Mouse (Mus musculus) limb, embryonic 12.5 days (tissue): ENCODE results near the gene Faf1. TPM values are rescaled to one million over a fixed set of nuclear protein-coding genes. Genes with fewer than 3 reads are reported as not detected.

Experiments used
- ATAC-seq: fragments of 200-750 bp; cut with Nextera tagmentation; 2 replicates; pipeline ENCODE4 v1.8.0; 2017; ENCODE audit warnings: low read depth, moderate TSS enrichment; ENCODE audit not compliant: insufficient number of reproducible peaks, insufficient read depth, low FRiP score, low TSS enrichment
- H3K27ac ChIP-seq: fragments of 300-500 bp; sonication (generic); 2 replicates; pipeline ENCODE4 v1.5.1; 2016; ENCODE audit warnings: mild to moderate bottlenecking, moderate library complexity
- H3K27me3 ChIP-seq: fragments of 300-500 bp; sonication (generic); 2 replicates; pipeline ENCODE4 v1.6.1; 2016; ENCODE audit warnings: mild to moderate bottlenecking, moderate library complexity
- H3K36me3 ChIP-seq: fragments of 300-500 bp; sonication (generic); 2 replicates; pipeline ENCODE4 v1.6.1; 2016; ENCODE audit warnings: mild to moderate bottlenecking, moderate library complexity
- H3K4me1 ChIP-seq: fragments of 300-500 bp; sonication (generic); replicated peaks from 2 replicates; pipeline ENCODE4 v1.6.1; 2016
- H3K4me2 ChIP-seq: fragments of 300-500 bp; sonication (generic); 2 replicates; pipeline ENCODE4 v1.6.1; 2016; ENCODE audit warnings: mild to moderate bottlenecking, moderate library complexity
- H3K4me3 ChIP-seq: fragments of 300-500 bp; sonication (generic); replicated peaks from 2 replicates; pipeline ENCODE4 v1.5.1; 2016; ENCODE audit warnings: mild to moderate bottlenecking
- H3K9ac ChIP-seq: fragments of 300-500 bp; sonication (generic); replicated peaks from 2 replicates; pipeline ENCODE4 v1.6.1; 2016; ENCODE audit warnings: mild to moderate bottlenecking, moderate library complexity
- H3K9me3 ChIP-seq: fragments of 300-500 bp; sonication (generic); 2 replicates; pipeline ENCODE4 v1.6.1; 2016; ENCODE audit warnings: mild to moderate bottlenecking, moderate library complexity
- WGBS: fragments of 180-500 bp; shearing (Covaris S2); methylation state at CpG from one replicate; pipeline ENCODE4 v1.1.7; 2016; 5-methylcytosine and 5-hydroxymethylcytosine counted together
- polyA plus RNA-seq: library from polyadenylated mRNA; unstranded; fragments of >200 nt; fragmentation: Nextera tagmentation; extraction: Ambion mirVana; gene quantifications from 2 replicates; pipeline ENCODE4 v1.2.1, GENCODE M21; 2016

The Faf1 gene
- polyA plus RNA-seq, 1 experiment from 2014 or later, result 33.3 TPM

- H3K36me3 ChIP-seq, result no peaks in the 10 kb centered on the region
- no peak overlapping the region for H3K27ac ChIP-seq
- H3K4me1 ChIP-seq, result peaks cover 14% of the 10 kb centered on the region
- H3K27me3 ChIP-seq, result peaks cover 56% of the 10 kb centered on the region
- no peak overlapping the region for H3K4me3 ChIP-seq
- H3K4me2 ChIP-seq, result no peak overlapping the region
- no peaks in the 10 kb centered on the region for H3K9me3 ChIP-seq
- WGBS, result 4% methylated on average over 4 of the region's 4 CpGs
- no peak overlapping the region for H3K9ac ChIP-seq
- no peak for ATAC-seq
Measured at GRCm38 (mm10) chr4:109656301-109656700, 20.1 kb upstream of the Faf1 start.

- peak overlapping the region; percentile 34; the same call in 1 of the 2 replicates for H3K9ac ChIP-seq
- ATAC-seq, result peak; percentile 80; the same call in 1 of the 2 replicates
- H3K27me3 ChIP-seq, result peaks cover 62% of the 10 kb centered on the region
- no peaks in the 10 kb centered on the region for H3K36me3 ChIP-seq
- no peak overlapping the region for H3K27ac ChIP-seq
- H3K4me1 ChIP-seq, result peaks cover 14% of the 10 kb centered on the region
- under 1% methylated on average over 51 of the region's 53 CpGs for WGBS
- H3K4me2 ChIP-seq, result peak overlapping the region; percentile 62
- peak overlapping the region; percentile 39 for H3K4me3 ChIP-seq
- H3K9me3 ChIP-seq, result no peaks in the 10 kb centered on the region
Measured at GRCm38 (mm10) chr4:109657021-109657850, 19.2 kb upstream of the Faf1 start.

- Histone ChIP-seq H3K36me3 (no peaks in the 10 kb centered on the region), H3K4me2 (peak overlapping the region; percentile 62), H3K9ac (no peak overlapping the region), H3K9me3 (no peaks in the 10 kb centered on the region), H3K4me1 (peaks cover 14% of the 10 kb centered on the region), H3K27me3 (peaks cover 65% of the 10 kb centered on the region), H3K27ac (no peak overlapping the region), H3K4me3 (peak overlapping the region; percentile 39)
- no peak for ATAC-seq
- WGBS, result under 1% methylated on average over 20 of the region's 20 CpGs
Measured at GRCm38 (mm10) chr4:109657851-109658500, 18.4 kb upstream of the Faf1 start.

GRCm38 (mm10) chr4:109658826-109659225, 17.6 kb upstream of the Faf1 start:
- H3K36me3 ChIP-seq, result no peaks in the 10 kb centered on the region
- H3K27me3 ChIP-seq, result peaks cover 66% of the 10 kb centered on the region
- no peak overlapping the region for H3K4me2 ChIP-seq
- H3K9me3 ChIP-seq, result no peaks in the 10 kb centered on the region
- no peak overlapping the region for H3K4me3 ChIP-seq
- H3K9ac ChIP-seq, result no peak overlapping the region
- peaks cover 14% of the 10 kb centered on the region for H3K4me1 ChIP-seq
- 4% methylated on average over 8 of the region's 8 CpGs for WGBS
- ATAC-seq, result no peak
- H3K27ac ChIP-seq, result no peak overlapping the region

- Histone ChIP-seq H3K27me3 (peaks cover 71% of the 10 kb centered on the region), H3K9ac (no peak overlapping the region), H3K4me3 (no peak overlapping the region), H3K9me3 (no peaks in the 10 kb centered on the region), H3K4me2 (no peak overlapping the region), H3K4me1 (peaks cover 14% of the 10 kb centered on the region), H3K36me3 (no peaks in the 10 kb centered on the region), H3K27ac (no peak overlapping the region)
- ATAC-seq, result no peak
- WGBS, result 9% methylated on average over 2 of the region's 2 CpGs
Measured at GRCm38 (mm10) chr4:109659571-109659970, 16.8 kb upstream of the Faf1 start.

GRCm38 (mm10) chr4:109660568-109660967, 15.8 kb upstream of the Faf1 start:
- no peak overlapping the region for H3K4me2 ChIP-seq
- peaks cover 72% of the 10 kb centered on the region for H3K27me3 ChIP-seq
- no peak overlapping the region for H3K4me3 ChIP-seq
- H3K9me3 ChIP-seq, result no peaks in the 10 kb centered on the region
- peaks cover 22% of the 10 kb centered on the region for H3K4me1 ChIP-seq
- WGBS, result 4% methylated on average over 3 of the region's 3 CpGs
- H3K27ac ChIP-seq, result no peak overlapping the region
- H3K36me3 ChIP-seq, result no peaks in the 10 kb centered on the region
- ATAC-seq, result no peak
- H3K9ac ChIP-seq, result no peak overlapping the region

- peaks cover 27% of the 10 kb centered on the region for H3K4me1 ChIP-seq
- peaks cover 77% of the 10 kb centered on the region for H3K27me3 ChIP-seq
- no peak for ATAC-seq
- 1% methylated on average over 5 of the region's 5 CpGs for WGBS
- H3K36me3 ChIP-seq, result no peaks in the 10 kb centered on the region
- no peaks in the 10 kb centered on the region for H3K9me3 ChIP-seq
- H3K9ac ChIP-seq, result no peak overlapping the region
- no peak overlapping the region for H3K4me3 ChIP-seq
- H3K4me2 ChIP-seq, result no peak overlapping the region
- H3K27ac ChIP-seq, result no peak overlapping the region
Measured at GRCm38 (mm10) chr4:109661183-109661582, 15.2 kb upstream of the Faf1 start.

- Histone ChIP-seq H3K27ac (no peak overlapping the region), H3K4me1 (peaks cover 22% of the 10 kb centered on the region), H3K4me2 (no peak overlapping the region), H3K27me3 (peaks cover 67% of the 10 kb centered on the region), H3K9ac (no peak overlapping the region), H3K9me3 (no peaks in the 10 kb centered on the region), H3K4me3 (no peak overlapping the region), H3K36me3 (no peaks in the 10 kb centered on the region)
- WGBS, result 5% methylated on average over 5 of the region's 5 CpGs
- no peak for ATAC-seq
Measured at GRCm38 (mm10) chr4:109662271-109662670, 14.1 kb upstream of the Faf1 start.

GRCm38 (mm10) chr4:109664091-109664490, 12.3 kb upstream of the Faf1 start:
- H3K27me3 ChIP-seq, result peaks cover 49% of the 10 kb centered on the region
- peaks cover 18% of the 10 kb centered on the region for H3K4me1 ChIP-seq
- no peak overlapping the region for H3K27ac ChIP-seq
- no peak for ATAC-seq
- H3K9me3 ChIP-seq, result no peaks in the 10 kb centered on the region
- WGBS, result 4% methylated on average over 5 of the region's 5 CpGs
- no peak overlapping the region for H3K4me3 ChIP-seq
- H3K36me3 ChIP-seq, result no peaks in the 10 kb centered on the region
- no peak overlapping the region for H3K4me2 ChIP-seq
- H3K9ac ChIP-seq, result no peak overlapping the region

- Histone ChIP-seq H3K4me1 (peaks cover 18% of the 10 kb centered on the region), H3K4me3 (peak overlapping the region; percentile 63), H3K4me2 (peak overlapping the region; percentile 98), H3K27ac (no peak overlapping the region), H3K9ac (peak overlapping the region; percentile 81), H3K9me3 (no peaks in the 10 kb centered on the region), H3K36me3 (no peaks in the 10 kb centered on the region), H3K27me3 (peaks cover 41% of the 10 kb centered on the region)
- WGBS, result under 1% methylated on average over 49 of the region's 49 CpGs
- peak; percentile 32; the same call in 1 of the 2 replicates for ATAC-seq
Measured at GRCm38 (mm10) chr4:109665101-109665981, 11.0 kb upstream of the Faf1 start.
